Mouse (Mus musculus) spleen, postnatal 36 days (tissue): ENCODE measurements around the gene Olfr298.

Experiments
- DNase-seq, 2 experiments: peaks; one replicate each; pipeline ENCODE4 v3.0.0; 2022; ENCODE audit warnings: low spot score in 2 of 2, mixed read lengths in 1 of 2

Gene Olfr298

GRCm38 (mm10) chr7:86492384-86492783, at the start of gene Olfr298:
TSS of gene Olfr298 (minus strand) at chr7:86492484.
- no peak for DNase-seq

DNA sequence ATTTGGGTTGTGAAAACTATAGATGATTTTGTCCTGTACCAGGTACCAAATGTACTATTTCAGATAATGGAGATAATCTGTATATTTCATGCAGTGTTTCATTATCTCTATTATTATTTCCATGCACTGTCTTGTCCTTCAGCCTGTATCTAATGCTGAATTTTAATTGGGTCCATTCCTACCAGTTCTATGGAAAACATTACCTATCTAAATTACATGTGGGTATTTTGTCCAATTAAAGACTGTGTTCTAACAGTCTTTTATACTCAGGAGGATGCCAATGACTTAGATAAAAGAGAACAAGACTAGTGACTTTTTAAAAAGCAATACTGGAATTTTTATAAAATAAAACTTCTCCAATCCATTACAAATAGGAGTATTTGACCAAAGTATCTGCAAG, 27.4 kb upstream of the Olfr298 start, which contains the start of gene Olfr297:
Olfr297 (plus strand) TSS at position 301 of the 400 bp plus-strand sequence.
- DNase-seq: no peak

- no peak for DNase-seq
Observed at GRCm38 (mm10) chr7:86459621-86460020, 32.7 kb downstream of the Olfr298 start, which contains the start of gene Olfr299. TSS of gene Olfr299 (plus strand) at chr7:86459921.
